Mouse (Mus musculus) neural tube, embryonic 15.5 days (tissue): Measurements from ENCODE around the gene Clec4a2. TPM values are rescaled to one million over a fixed set of nuclear protein-coding genes. Genes with fewer than 3 reads are reported as not detected.
"Not testable (repeated sequence)": the region's sequence is repeated elsewhere in the genome, so short reads cannot be mapped to it uniquely, and the experiment has no call there.

Experiments
- ATAC-seq: fragments of 200-750 bp; cut with Nextera tagmentation; 2 replicates; pipeline ENCODE4 v1.8.0; 2017; ENCODE audit warnings: mild to moderate bottlenecking, moderate TSS enrichment, moderate library complexity; ENCODE audit not compliant: low FRiP score
- H3K27ac ChIP-seq: fragments of 300-500 bp; sonication (generic); replicated peaks from 2 replicates; pipeline ENCODE4 v1.5.1; 2015; ENCODE audit warnings: mild to moderate bottlenecking, inconsistent platforms
- H3K27me3 ChIP-seq: fragments of 300-500 bp; sonication (generic); replicated peaks from 2 replicates; pipeline ENCODE4 v1.6.1; 2015; ENCODE audit warnings: inconsistent platforms
- H3K36me3 ChIP-seq: fragments of 300-500 bp; sonication (generic); 2 replicates; pipeline ENCODE4 v1.6.1; 2015; ENCODE audit warnings: inconsistent platforms
- H3K4me1 ChIP-seq: fragments of 300-500 bp; sonication (generic); 2 replicates; pipeline ENCODE4 v1.6.1; 2015; ENCODE audit warnings: inconsistent platforms
- H3K4me2 ChIP-seq: fragments of 300-500 bp; sonication (generic); 2 replicates; pipeline ENCODE4 v1.6.1; 2015; ENCODE audit warnings: inconsistent platforms, mild to moderate bottlenecking, moderate library complexity
- H3K4me3 ChIP-seq: fragments of 300-500 bp; sonication (generic); replicated peaks from 2 replicates; pipeline ENCODE4 v1.5.1; 2015; ENCODE audit warnings: mild to moderate bottlenecking, inconsistent platforms
- H3K9ac ChIP-seq: fragments of 300-500 bp; sonication (generic); replicated peaks from 2 replicates; pipeline ENCODE4 v1.6.1; 2015; ENCODE audit warnings: mild to moderate bottlenecking, inconsistent platforms
- H3K9me3 ChIP-seq: fragments of 300-500 bp; sonication (generic); replicated peaks from 2 replicates; pipeline ENCODE4 v1.6.1; 2016; ENCODE audit warnings: inconsistent platforms
- WGBS: fragments of 180-500 bp; shearing (Covaris S2); methylation state at CpG from one replicate; pipeline ENCODE4 v1.1.7; 2015; ENCODE audit warnings: mixed read lengths; 5-methylcytosine and 5-hydroxymethylcytosine counted together
- polyA plus RNA-seq: library from polyadenylated mRNA; unstranded; fragments of >200 nt; fragmentation: Nextera tagmentation; extraction: Ambion mirVana; gene quantifications from 2 replicates; pipeline ENCODE4 v1.2.1, GENCODE M21; 2015

Gene Clec4a2
- polyA plus RNA-seq: 1.7 and 2.0 TPM in 2 replicates

- H3K36me3 ChIP-seq, H3K4me3 ChIP-seq: not testable (repeated sequence)
- 70% methylated on average over 1 of the region's 1 CpGs for WGBS
These were observed at the start of gene Clec4a2 for GRCm38 (mm10) chr6:123106128-123106527. Gene Clec4a2 (plus strand): TSS chr6:123106428.

GRCm38 (mm10) chr6:123095125-123095843 is 10.9 kb upstream of the Clec4a2 start:
- Histone ChIP-seq H3K36me3 (no peaks in the 10 kb centered on the region), H3K27me3 (no peaks in the 10 kb centered on the region), H3K27ac (no peak overlapping the region), H3K9ac (no peak overlapping the region), H3K9me3 (no peaks in the 10 kb centered on the region), H3K4me1 (no peaks in the 10 kb centered on the region), H3K4me2 (no peak overlapping the region), H3K4me3 (no peak overlapping the region)
- ATAC-seq: no peak
- WGBS: 91% methylated on average over 4 of the region's 4 CpGs

More at GRCm38 (mm10) chr6:123106128-123106527, at the start of gene Clec4a2:
- ATAC-seq, H3K27ac ChIP-seq, H3K27me3 ChIP-seq, H3K9ac ChIP-seq, H3K9me3 ChIP-seq, H3K4me1 ChIP-seq, H3K4me2 ChIP-seq: not testable (repeated sequence)

- H3K27me3 ChIP-seq: no peaks in the 10 kb centered on the region
- WGBS: 77% methylated on average over 3 of the region's 3 CpGs
These were observed 17.0 kb downstream of the Clec4a2 start for GRCm38 (mm10) chr6:123123195-123123594.

GRCm38 (mm10) chr6:123127173-123127572 is 20.9 kb downstream of the Clec4a2 start:
- 69% methylated on average over 1 of the region's 1 CpGs for WGBS
- no peak for ATAC-seq
- Histone ChIP-seq H3K9ac (no peak overlapping the region), H3K4me3 (no peak overlapping the region), H3K4me1 (no peaks in the 10 kb centered on the region), H3K27ac (no peak overlapping the region), H3K4me2 (no peak overlapping the region), H3K36me3 (no peaks in the 10 kb centered on the region), H3K27me3 (no peaks in the 10 kb centered on the region), H3K9me3 (no peaks in the 10 kb centered on the region)

More at GRCm38 (mm10) chr6:123123195-123123594, 17.0 kb downstream of the Clec4a2 start:
- H3K4me3 ChIP-seq: no peak overlapping the region
- H3K4me1 ChIP-seq: no peaks in the 10 kb centered on the region
- H3K9ac ChIP-seq: no peak overlapping the region
- ATAC-seq: no peak
- H3K36me3 ChIP-seq: no peaks in the 10 kb centered on the region
- H3K27ac ChIP-seq: no peak overlapping the region
- H3K9me3 ChIP-seq: no peaks in the 10 kb centered on the region
- no peak overlapping the region for H3K4me2 ChIP-seq

- not testable (repeated sequence) for H3K4me3 ChIP-seq, H3K4me1 ChIP-seq, H3K9ac ChIP-seq
These were observed 31.7 kb downstream of the Clec4a2 start for GRCm38 (mm10) chr6:123137766-123138526.

GRCm38 (mm10) chr6:123170106-123170505 is 63.9 kb downstream of the Clec4a2 start:
- 48% methylated on average over 1 of the region's 1 CpGs for WGBS
- no peak overlapping the region for H3K9ac ChIP-seq
- ATAC-seq: no peak
- no peak overlapping the region for H3K27ac ChIP-seq
- H3K4me3 ChIP-seq: no peak overlapping the region
- H3K4me1 ChIP-seq: no peaks in the 10 kb centered on the region
- H3K36me3 ChIP-seq: no peaks in the 10 kb centered on the region
- no peaks in the 10 kb centered on the region for H3K27me3 ChIP-seq
- no peak overlapping the region for H3K4me2 ChIP-seq
- H3K9me3 ChIP-seq: no peaks in the 10 kb centered on the region

More at GRCm38 (mm10) chr6:123137766-123138526, 31.7 kb downstream of the Clec4a2 start:
- ATAC-seq, H3K4me2 ChIP-seq, H3K9me3 ChIP-seq, H3K36me3 ChIP-seq, H3K27me3 ChIP-seq, H3K27ac ChIP-seq: not testable (repeated sequence)
- WGBS: 72% methylated on average over 29 of the region's 29 CpGs

- H3K9me3 ChIP-seq: no peaks in the 10 kb centered on the region
- no peak for ATAC-seq
These were observed 64.8 kb downstream of the Clec4a2 start for GRCm38 (mm10) chr6:123171040-123171439.

GRCm38 (mm10) chr6:123172593-123172992 is 66.4 kb downstream of the Clec4a2 start, which contains the start of gene Clec4b2:
Gene Clec4b2 (plus strand): TSS chr6:123172893.
- Histone ChIP-seq H3K4me2 (no peak within 1 kb of the TSS), H3K36me3 (no peaks in the 10 kb centered on the region), H3K27me3 (no peaks in the 10 kb centered on the region), H3K9ac (no peak within 1 kb of the TSS), H3K4me1 (no peaks in the 10 kb centered on the region), H3K27ac (no peak within 1 kb of the TSS), H3K4me3 (no peak within 1 kb of the TSS), H3K9me3 (no peaks in the 10 kb centered on the region)
- WGBS: 93% methylated on average over 4 of the region's 4 CpGs
- ATAC-seq: no peak

More at GRCm38 (mm10) chr6:123171040-123171439, 64.8 kb downstream of the Clec4a2 start:
- no peaks in the 10 kb centered on the region for H3K27me3 ChIP-seq
- H3K36me3 ChIP-seq: no peaks in the 10 kb centered on the region
- H3K27ac ChIP-seq: no peak overlapping the region
- no peak overlapping the region for H3K4me3 ChIP-seq
- H3K4me2 ChIP-seq: no peak overlapping the region
- H3K4me1 ChIP-seq: no peaks in the 10 kb centered on the region
- H3K9ac ChIP-seq: no peak overlapping the region

- H3K36me3 ChIP-seq: no peaks in the 10 kb centered on the region
- WGBS: 93% methylated on average over 1 of the region's 1 CpGs
- H3K9ac ChIP-seq: no peak overlapping the region
- no peak overlapping the region for H3K27ac ChIP-seq
- no peaks in the 10 kb centered on the region for H3K4me1 ChIP-seq
- H3K4me3 ChIP-seq: no peak overlapping the region
- H3K27me3 ChIP-seq: no peaks in the 10 kb centered on the region
- H3K4me2 ChIP-seq: no peak overlapping the region
- no peaks in the 10 kb centered on the region for H3K9me3 ChIP-seq
- no peak for ATAC-seq
These were observed 69.3 kb downstream of the Clec4a2 start for GRCm38 (mm10) chr6:123175549-123175948.

- H3K27me3 ChIP-seq, H3K4me2 ChIP-seq, H3K9ac ChIP-seq, ATAC-seq, H3K4me3 ChIP-seq, H3K9me3 ChIP-seq, H3K36me3 ChIP-seq, H3K27ac ChIP-seq, H3K4me1 ChIP-seq: not testable (repeated sequence)
- WGBS: 69% methylated on average over 2 of the region's 2 CpGs
These were observed 78.6 kb downstream of the Clec4a2 start for GRCm38 (mm10) chr6:123184862-123185261.
